Mouse (Mus musculus): ENCODE measurements around the gene Ccdc42. TPM values are rescaled to one million over a fixed set of nuclear protein-coding genes. Genes with fewer than 3 reads are reported as not detected.

Gene Ccdc42
- polyA plus RNA-seq, 1 experiment from 2014 or later: 0.21 TPM

GRCm38 (mm10) chr11:68583906-68584480 is 2.8 kb upstream of the Ccdc42 start:
- DNase-seq (ENCODE audit: low spot score): no peak

- DNase-seq (ENCODE audit: low spot score): peak; percentile 14
These were observed 931 bp upstream of the Ccdc42 start for GRCm38 (mm10) chr11:68585890-68586289.

GRCm38 (mm10) chr11:68589055-68589809 is 2.4 kb downstream of the Ccdc42 start:
- DNase-seq (ENCODE audit: low spot score): peak; percentile 73

GRCm38 (mm10) chr11:68591708-68592107 is 4.9 kb downstream of the Ccdc42 start:
- DNase-seq (ENCODE audit: low spot score): no peak

- no peak for DNase-seq (ENCODE audit: low spot score)
These were observed 6.4 kb downstream of the Ccdc42 start for GRCm38 (mm10) chr11:68593247-68593646.

GRCm38 (mm10) chr11:68597912-68598311 is 11.1 kb downstream of the Ccdc42 start:
- no peak for DNase-seq (ENCODE audit: low spot score)

GRCm38 (mm10) chr11:68600551-68601021 is 13.8 kb downstream of the Ccdc42 start:
- no peak for DNase-seq (ENCODE audit: low spot score)

GRCm38 (mm10) chr11:68601486-68601991 is 14.7 kb downstream of the Ccdc42 start:
- no peak for DNase-seq (ENCODE audit: low spot score)

GRCm38 (mm10) chr11:68602200-68602931 is 15.5 kb downstream of the Ccdc42 start:
- DNase-seq (ENCODE audit: low spot score): no peak

GRCm38 (mm10) chr11:68607046-68607445 is 20.2 kb downstream of the Ccdc42 start:
- DNase-seq (ENCODE audit: low spot score): no peak

GRCm38 (mm10) chr11:68609910-68610566 is 23.2 kb downstream of the Ccdc42 start:
- no peak for DNase-seq (ENCODE audit: low spot score)

GRCm38 (mm10) chr11:68610567-68610947 is 23.7 kb downstream of the Ccdc42 start:
- no peak for DNase-seq (ENCODE audit: low spot score)

GRCm38 (mm10) chr11:68613071-68613711 is 26.4 kb downstream of the Ccdc42 start:
- DNase-seq (ENCODE audit: low spot score): no peak

GRCm38 (mm10) chr11:68622751-68623150 is 35.9 kb downstream of the Ccdc42 start:
- no peak for DNase-seq (ENCODE audit: low spot score)

- peak; percentile 39 for DNase-seq (ENCODE audit: low spot score)
These were observed 36.5 kb downstream of the Ccdc42 start for GRCm38 (mm10) chr11:68623225-68623870.

GRCm38 (mm10) chr11:68623871-68624258 is 37.0 kb downstream of the Ccdc42 start:
- DNase-seq (ENCODE audit: low spot score): no peak

- DNase-seq (ENCODE audit: low spot score): no peak
These were observed 44.9 kb downstream of the Ccdc42 start for GRCm38 (mm10) chr11:68631611-68632316.

GRCm38 (mm10) chr11:68637861-68638615 is 51.2 kb downstream of the Ccdc42 start:
- no peak for DNase-seq (ENCODE audit: low spot score)

- no peak for DNase-seq (ENCODE audit: low spot score)
These were observed 54.5 kb downstream of the Ccdc42 start for GRCm38 (mm10) chr11:68641361-68641760.

Data from thymus, postnatal 0 days (tissue).